Mouse (Mus musculus) kidney, postnatal 0 days (tissue): ENCODE results near the gene Car3. TPM values are rescaled to one million over a fixed set of nuclear protein-coding genes. Genes with fewer than 3 reads are reported as not detected.

Experiments used
- ATAC-seq: fragments of 200-750 bp; cut with Nextera tagmentation; replicated peaks from 2 replicates; pipeline ENCODE4 v1.8.0; 2017; ENCODE audit warnings: low read depth, moderate number of reproducible peaks, moderate TSS enrichment, moderate library complexity; ENCODE audit not compliant: low FRiP score
- DNase-seq: peaks from one replicate; pipeline ENCODE4 v3.0.0-alpha.2; 2016; ENCODE audit warnings: low spot score
- H3K27ac ChIP-seq: fragments of 300-500 bp; sonication (generic); 2 replicates; pipeline ENCODE4 v1.5.1; 2014; ENCODE audit warnings: mild to moderate bottlenecking
- H3K27me3 ChIP-seq: fragments of 300-500 bp; sonication (generic); 2 replicates; pipeline ENCODE4 v1.6.1; 2014; ENCODE audit warnings: low read length, mixed read lengths; ENCODE audit not compliant: insufficient read depth
- H3K36me3 ChIP-seq: fragments of 300-500 bp; sonication (generic); 2 replicates; pipeline ENCODE4 v1.6.1; 2014; ENCODE audit warnings: low read length, mixed read lengths; ENCODE audit not compliant: insufficient read depth
- H3K4me1 ChIP-seq: fragments of 300-500 bp; sonication (generic); replicated peaks from 2 replicates; pipeline ENCODE4 v1.6.1; 2014; ENCODE audit warnings: antibody characterized with exemption, low read length, mixed read lengths; ENCODE audit not compliant: insufficient read depth
- H3K4me2 ChIP-seq: fragments of 300-500 bp; sonication (generic); 2 replicates; pipeline ENCODE4 v1.6.1; 2014; ENCODE audit warnings: mild to moderate bottlenecking, low read length, moderate library complexity, mixed read lengths
- H3K4me3 ChIP-seq: fragments of 300-500 bp; sonication (generic); replicated peaks from 2 replicates; pipeline ENCODE4 v1.5.1; 2014; ENCODE audit warnings: low read depth, low read length
- H3K9ac ChIP-seq: fragments of 300-500 bp; sonication (generic); 2 replicates; pipeline ENCODE4 v1.6.1; 2014; ENCODE audit warnings: low read depth, low read length
- H3K9me3 ChIP-seq: fragments of 300-500 bp; sonication (generic); replicated peaks from 2 replicates; pipeline ENCODE4 v1.6.1; 2016; ENCODE audit warnings: low read length, inconsistent platforms, mixed read lengths
- CTCF ChIP-seq: IDR thresholded peaks from 2 replicates; pipeline ENCODE4 v1.5.1; 2016; ENCODE audit warnings: antibody characterized with exemption, low read depth, mild to moderate bottlenecking, moderate library complexity
- WGBS: fragments of 180-500 bp; shearing (Covaris S2); extraction: QIAGEN DNeasy Blood & Tissue Kit; methylation state at CpG from one replicate; pipeline ENCODE4 v1.1.7; 2014; 5-methylcytosine and 5-hydroxymethylcytosine counted together
- polyA plus RNA-seq: library from polyadenylated mRNA; unstranded; fragments of >200 nt; fragmentation: Nextera tagmentation; extraction: Ambion mirVana; gene quantifications from 2 replicates; pipeline ENCODE4 v1.2.1, GENCODE M21; 2015

Car3 gene
- polyA plus RNA-seq, 1 experiment from 2014 or later, result 8.2 TPM

DNA sequence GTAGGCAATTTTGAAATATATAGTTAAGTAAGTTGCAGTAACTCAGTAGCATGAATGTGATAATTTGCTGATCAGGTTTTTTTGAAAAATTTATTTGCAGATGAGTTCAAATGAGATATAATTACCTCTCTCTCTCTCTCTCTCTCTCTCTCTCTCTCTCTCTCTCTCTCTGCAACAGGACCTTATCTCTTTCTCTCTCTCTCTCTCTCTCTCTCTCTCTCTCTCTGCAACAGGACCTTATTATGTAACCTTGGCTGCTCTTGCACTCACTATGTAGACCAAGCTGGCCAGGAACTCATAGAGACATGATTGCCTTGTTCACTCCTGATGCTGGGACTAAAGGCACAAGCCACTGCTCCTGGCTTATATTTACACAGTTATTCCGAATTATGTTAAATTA is 2.1 kb upstream of the Car3 start:
- no peak overlapping the region for H3K4me2 ChIP-seq
- no peak overlapping the region for H3K9ac ChIP-seq
- TF ChIP-seq CTCF, result no peak
- ATAC-seq (no peak), DNase-seq (no peak)
- no peak overlapping the region for H3K27ac ChIP-seq
- WGBS, result 87% methylated on average over 1 of the region's 1 CpGs
- H3K36me3 ChIP-seq, result no peaks in the 10 kb centered on the region
- no peaks in the 10 kb centered on the region for H3K9me3 ChIP-seq
- peaks cover 3% of the 10 kb centered on the region; the same call in 1 of the 2 replicates for H3K4me1 ChIP-seq
- no peaks in the 10 kb centered on the region for H3K27me3 ChIP-seq
- no peak overlapping the region for H3K4me3 ChIP-seq

DNA sequence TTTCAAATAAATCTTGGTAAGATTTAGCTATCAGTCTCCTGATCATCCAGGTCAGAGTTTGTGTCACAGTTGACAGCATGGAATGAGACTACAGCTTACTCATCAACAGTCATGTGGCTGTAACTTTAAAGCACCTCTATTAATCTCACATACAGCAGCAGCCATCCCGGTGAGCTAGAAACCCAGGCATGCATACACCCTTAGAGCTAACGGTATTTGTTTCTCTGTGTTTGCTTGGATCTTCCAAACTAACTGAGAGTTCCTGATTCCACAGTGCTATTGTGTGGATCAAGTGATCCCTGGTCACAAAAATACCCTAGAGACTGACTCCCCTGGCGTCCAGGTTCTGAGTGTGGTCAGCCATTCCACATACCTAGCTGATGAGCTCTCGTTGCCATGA is 1.5 kb upstream of the Car3 start:
- Histone ChIP-seq H3K9ac (no peak overlapping the region), H3K9me3 (no peaks in the 10 kb centered on the region), H3K27ac (no peak overlapping the region), H3K27me3 (no peaks in the 10 kb centered on the region), H3K4me2 (no peak overlapping the region), H3K4me3 (no peak overlapping the region), H3K36me3 (no peaks in the 10 kb centered on the region), H3K4me1 (peaks cover 3% of the 10 kb centered on the region; the same call in 1 of the 2 replicates)
- 26% methylated on average over 4 of the region's 4 CpGs for WGBS
- DNase-seq, result no peak
- TF ChIP-seq CTCF, result no peak
- ATAC-seq, result no peak

DNA sequence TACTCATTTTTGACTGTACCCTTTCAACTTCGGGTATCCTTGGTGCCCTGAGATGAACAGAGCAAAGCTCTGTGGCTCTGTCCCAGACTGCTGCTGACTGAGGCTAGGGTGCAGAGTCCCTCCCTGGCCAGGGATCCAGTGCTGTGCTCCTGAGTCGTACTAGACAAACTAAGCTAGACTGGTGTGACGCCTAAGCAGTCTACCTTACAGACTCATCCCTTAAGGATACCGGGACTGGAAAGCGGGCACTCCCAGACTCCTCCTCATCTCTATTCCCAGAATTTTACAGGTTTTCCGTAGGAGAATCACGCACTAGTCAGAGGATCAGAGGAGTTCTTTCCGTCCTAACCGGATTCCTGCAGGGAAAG is 674 bp upstream of the Car3 start:
- ATAC-seq (peak; percentile 72; the same call in 1 of the 2 replicates), DNase-seq (no peak)
- H3K27ac ChIP-seq, result no peak overlapping the region
- no peak overlapping the region for H3K9ac ChIP-seq
- H3K4me2 ChIP-seq, result peak overlapping the region; percentile 67
- no peaks in the 10 kb centered on the region for H3K36me3 ChIP-seq
- peak overlapping the region; percentile 22 for H3K4me3 ChIP-seq
- peaks cover 3% of the 10 kb centered on the region; the same call in 1 of the 2 replicates for H3K4me1 ChIP-seq
- WGBS, result 1% methylated on average over 9 of the region's 9 CpGs
- no peak for TF ChIP-seq CTCF
- no peaks in the 10 kb centered on the region for H3K9me3 ChIP-seq
- H3K27me3 ChIP-seq, result no peaks in the 10 kb centered on the region

DNA sequence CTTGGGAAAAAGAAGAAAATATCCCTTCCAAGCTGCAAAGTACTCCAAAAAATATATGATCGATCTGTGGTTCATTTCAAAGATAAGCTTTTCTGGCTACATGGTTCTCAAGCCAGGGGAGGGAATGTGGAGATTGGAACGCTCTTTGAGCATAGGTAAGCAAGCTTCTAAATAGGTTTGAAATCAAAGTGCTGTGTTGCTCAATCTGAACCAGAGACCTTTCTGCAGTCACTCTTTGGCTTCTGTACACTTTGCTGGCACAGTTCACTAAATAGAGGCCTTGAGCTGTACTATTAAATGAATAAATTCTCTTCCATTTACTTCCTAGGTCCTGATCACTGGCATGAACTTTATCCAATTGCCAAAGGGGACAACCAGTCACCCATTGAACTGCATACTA is 610 bp downstream of the Car3 start:
- H3K27me3 ChIP-seq, result no peaks in the 10 kb centered on the region

DNA sequence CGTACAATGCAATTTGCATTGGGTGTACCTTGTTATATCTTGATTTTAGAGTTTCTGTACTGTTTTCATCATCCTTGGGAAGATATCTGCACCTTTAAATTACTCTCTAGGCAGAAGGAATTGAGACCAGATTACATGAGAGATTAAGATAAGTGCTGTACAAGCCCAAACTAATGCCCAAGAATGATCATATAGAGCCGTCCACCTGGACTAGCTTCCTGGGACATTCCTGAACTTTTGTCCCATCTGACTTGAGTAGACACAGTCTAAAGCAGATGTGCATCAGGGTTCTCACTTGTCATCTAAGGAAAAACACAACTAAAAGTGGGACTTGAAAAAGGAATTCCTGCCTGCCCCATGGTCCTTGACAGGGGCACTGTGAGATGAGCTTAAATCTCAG is 2.6 kb downstream of the Car3 start:
- 85% methylated on average over 2 of the region's 2 CpGs for WGBS
- no peak overlapping the region for H3K9ac ChIP-seq
- no peak overlapping the region for H3K4me2 ChIP-seq
- DNase-seq (no peak), ATAC-seq (no peak)
- no peak overlapping the region for H3K27ac ChIP-seq
- no peak for TF ChIP-seq CTCF
- no peaks in the 10 kb centered on the region for H3K36me3 ChIP-seq
- no peaks in the 10 kb centered on the region for H3K9me3 ChIP-seq
- no peak overlapping the region for H3K4me3 ChIP-seq
- H3K4me1 ChIP-seq, result peaks cover 3% of the 10 kb centered on the region; the same call in 1 of the 2 replicates
- H3K27me3 ChIP-seq, result no peaks in the 10 kb centered on the region

More for the DNA sequence above, 610 bp downstream of the Car3 start:
- DNase-seq (no peak), ATAC-seq (no peak)
- H3K4me3 ChIP-seq, result no peak overlapping the region
- no peak overlapping the region for H3K27ac ChIP-seq
- no peaks in the 10 kb centered on the region for H3K9me3 ChIP-seq
- peaks cover 3% of the 10 kb centered on the region; the same call in 1 of the 2 replicates for H3K4me1 ChIP-seq
- H3K36me3 ChIP-seq, result no peaks in the 10 kb centered on the region
- no peak for TF ChIP-seq CTCF
- no peak overlapping the region for H3K9ac ChIP-seq
- WGBS, result 90% methylated on average over 2 of the region's 2 CpGs
- H3K4me2 ChIP-seq, result no peak overlapping the region

DNA sequence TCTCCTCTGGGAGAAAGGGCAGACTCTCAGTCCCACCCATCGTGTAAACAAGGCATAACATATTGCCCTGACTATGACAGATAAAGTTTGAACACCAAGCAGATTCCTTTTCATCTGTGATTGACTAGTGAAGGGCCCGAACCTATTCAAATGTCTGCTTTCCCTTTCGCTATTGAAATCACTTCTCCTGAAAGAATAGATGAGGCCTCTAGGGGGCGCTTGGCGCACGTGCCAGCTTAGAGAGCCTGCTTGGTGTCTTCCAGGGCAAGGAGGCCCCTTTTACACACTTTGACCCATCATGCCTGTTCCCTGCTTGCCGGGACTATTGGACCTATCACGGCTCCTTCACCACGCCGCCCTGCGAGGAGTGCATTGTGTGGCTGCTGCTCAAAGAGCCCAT is 6.5 kb downstream of the Car3 start:
- no peaks in the 10 kb centered on the region for H3K36me3 ChIP-seq
- H3K9me3 ChIP-seq, result no peaks in the 10 kb centered on the region
- no peak overlapping the region for H3K9ac ChIP-seq
- peak overlapping the region; percentile 46 for H3K4me2 ChIP-seq
- 22% methylated on average over 11 of the region's 11 CpGs for WGBS
- no peaks in the 10 kb centered on the region for H3K27me3 ChIP-seq
- no peaks in the 10 kb centered on the region for H3K4me1 ChIP-seq
- ATAC-seq, result peak; percentile 65; the same call in 1 of the 2 replicates
- no peak overlapping the region for H3K4me3 ChIP-seq
- DNase-seq, result peak; percentile 77
- no peak overlapping the region for H3K27ac ChIP-seq
- TF ChIP-seq CTCF, result peak; percentile 84

DNA sequence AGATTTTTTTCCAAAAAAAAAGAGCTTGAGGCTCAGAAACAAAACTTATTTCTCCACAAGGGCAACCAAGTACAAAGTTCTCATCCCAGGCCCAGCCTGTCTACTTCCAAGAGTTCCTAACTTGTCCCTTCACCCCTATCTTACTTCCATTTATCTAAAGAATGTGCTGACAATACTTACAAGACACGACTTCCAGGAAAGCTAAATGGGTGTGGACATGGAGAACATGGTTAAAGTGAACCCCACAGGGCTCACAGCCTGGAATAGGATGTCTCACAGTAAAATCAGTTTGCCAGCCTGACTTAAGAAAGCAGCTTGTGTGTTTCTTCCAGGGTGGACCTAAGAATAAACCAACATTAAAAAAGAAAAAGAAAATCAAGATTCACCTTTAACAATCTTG is 7.2 kb downstream of the Car3 start:
- no peaks in the 10 kb centered on the region for H3K27me3 ChIP-seq
- no peak for ATAC-seq
- TF ChIP-seq CTCF, result no peak
- DNase-seq, result no peak
- WGBS, result 56% methylated on average over 1 of the region's 1 CpGs
- H3K9ac ChIP-seq, result no peak overlapping the region
- no peaks in the 10 kb centered on the region for H3K9me3 ChIP-seq
- no peaks in the 10 kb centered on the region for H3K36me3 ChIP-seq
- no peak overlapping the region for H3K4me3 ChIP-seq
- H3K27ac ChIP-seq, result no peak overlapping the region
- H3K4me2 ChIP-seq, result no peak overlapping the region
- H3K4me1 ChIP-seq, result no peaks in the 10 kb centered on the region
